Mouse (Mus musculus) adrenal gland, adult 2 months (tissue): ENCODE measurements at regions not wholly inside any gene's neighbourhood (a gene's known extent, or its start where the extent isn't known, plus 50 kb on each side); places are given as distances from the start of the nearest gene placed in this dataset.
A peak's percentile ranks its signal among the peaks of the same experiment; 100 is the strongest.

Experiments
- DNase-seq: peaks from one replicate; pipeline ENCODE4 v3.0.0; 2021

DNA sequence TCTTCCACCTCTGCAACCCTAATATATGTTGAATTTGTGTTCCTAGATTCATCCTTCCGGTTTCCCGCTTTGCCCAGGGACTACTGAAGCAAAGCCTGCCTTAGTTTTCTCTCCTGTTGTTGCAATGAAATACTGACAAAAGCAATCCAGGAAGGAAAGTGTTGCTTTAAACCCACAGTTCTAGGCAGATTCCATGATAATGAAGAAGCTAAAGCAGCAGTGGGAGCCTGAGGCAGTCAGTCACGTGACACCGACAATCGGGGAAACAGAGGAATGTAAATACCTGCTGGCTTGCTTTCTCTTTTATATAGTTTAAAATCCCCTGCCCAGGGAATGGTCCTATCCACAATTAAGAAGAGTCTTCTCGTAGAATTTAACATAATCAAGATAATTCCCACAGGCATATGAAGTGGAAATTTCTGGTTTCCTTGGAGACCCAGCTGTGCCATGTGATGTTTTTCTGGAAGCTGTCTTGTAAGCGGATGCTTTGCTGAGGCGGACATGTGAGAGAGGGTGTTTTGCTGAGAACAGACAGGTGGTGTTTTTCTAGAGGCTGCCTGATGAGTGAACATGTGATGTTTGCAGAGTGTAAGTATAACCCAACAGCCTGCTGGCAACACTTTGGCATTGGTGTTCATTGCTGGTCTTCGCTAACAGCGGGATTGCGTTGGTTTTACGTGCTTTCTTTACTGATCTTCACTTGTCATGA, 398.0 kb downstream of the Prim2 start:
- no peak for DNase-seq

DNA sequence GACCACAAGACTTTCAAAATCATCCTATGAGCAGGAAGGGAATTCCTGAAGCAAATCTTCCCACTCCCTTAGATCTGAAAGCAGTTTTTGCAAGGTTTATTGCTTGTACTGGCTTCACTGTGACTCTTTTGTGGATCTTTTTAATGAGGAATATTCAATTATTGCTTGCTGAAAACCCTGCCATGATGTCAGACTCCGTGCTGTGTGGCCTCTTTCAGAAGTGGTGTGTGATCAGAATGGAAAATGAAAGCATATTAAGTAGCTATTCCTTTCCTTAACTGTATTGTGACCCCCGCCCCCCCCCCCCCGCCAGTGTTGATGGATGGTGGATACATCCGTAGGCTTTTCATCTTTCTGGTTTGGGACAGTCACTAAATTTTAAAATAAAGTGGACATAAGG, 400.4 kb downstream of the Prim2 start:
- no peak for DNase-seq

GRCm38 (mm10) chr1:33265731-33266415, 403.7 kb downstream of the Prim2 start:
- no peak for DNase-seq

- no peak for DNase-seq
Observed at GRCm38 (mm10) chr1:33249474-33249873, 420.1 kb downstream of the Prim2 start.

DNA sequence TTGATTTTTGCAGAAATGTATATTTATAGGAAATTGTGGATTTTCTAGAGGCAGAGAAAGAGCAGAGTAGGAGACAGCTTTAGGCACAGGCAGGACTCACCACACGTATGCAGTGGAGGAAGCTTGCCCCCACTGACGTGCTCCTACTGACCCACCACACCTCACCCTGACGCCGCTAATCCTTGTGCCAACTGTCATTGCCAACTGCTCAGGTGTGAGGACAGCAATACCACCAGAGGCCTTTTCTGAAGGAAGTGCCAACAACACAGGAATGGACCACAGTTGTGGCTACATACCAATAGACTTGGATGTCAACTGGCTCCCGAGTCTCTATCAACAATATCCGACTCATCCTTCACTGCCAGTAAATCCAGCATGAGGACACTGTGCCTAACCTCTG, 422.5 kb downstream of the Prim2 start:
- DNase-seq, result no peak

DNA sequence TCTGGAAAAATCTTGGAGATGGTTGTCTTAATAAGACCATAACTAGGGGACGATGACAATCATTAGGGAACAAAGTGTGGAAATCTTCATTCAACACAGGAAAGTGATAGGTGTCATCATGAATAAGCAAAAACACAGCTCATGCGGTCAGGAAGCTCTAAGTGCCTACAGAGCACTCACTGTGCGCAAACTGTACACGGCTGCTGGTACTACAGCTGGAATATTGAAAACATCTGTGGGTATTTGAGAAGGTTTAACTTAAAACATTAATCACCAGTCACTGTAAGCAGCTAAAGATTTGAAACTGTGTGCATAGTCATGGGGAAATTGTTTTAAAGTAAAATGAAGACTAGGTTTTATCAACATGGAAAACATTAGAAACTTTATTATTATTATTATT, 424.4 kb downstream of the Prim2 start:
- DNase-seq, result no peak

DNA sequence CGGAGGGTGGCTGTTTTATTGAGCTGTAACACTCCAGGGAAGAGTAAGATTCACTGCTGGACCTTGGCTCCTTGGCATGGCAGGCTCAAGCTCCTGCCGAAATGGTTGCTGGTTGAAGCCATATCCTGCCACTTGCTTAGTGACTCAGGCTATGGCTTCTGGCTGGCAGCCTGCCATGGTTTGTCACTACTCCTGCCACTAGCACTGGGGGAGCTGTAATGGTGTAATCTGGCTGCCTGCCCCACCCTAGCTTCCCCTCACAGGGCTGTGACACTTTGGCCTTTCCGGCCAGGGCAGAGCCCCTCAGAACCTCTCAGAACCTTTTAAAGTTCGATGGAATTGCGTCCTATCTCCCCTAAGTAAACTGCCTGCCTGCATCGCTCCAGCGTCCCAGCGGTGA, 424.9 kb downstream of the Prim2 start:
- no peak for DNase-seq

- DNase-seq, result no peak
Observed at GRCm38 (mm10) chr1:33222997-33223396, 446.6 kb downstream of the Prim2 start.

GRCm38 (mm10) chr1:33214815-33215214, 454.8 kb downstream of the Prim2 start:
- no peak for DNase-seq

DNA sequence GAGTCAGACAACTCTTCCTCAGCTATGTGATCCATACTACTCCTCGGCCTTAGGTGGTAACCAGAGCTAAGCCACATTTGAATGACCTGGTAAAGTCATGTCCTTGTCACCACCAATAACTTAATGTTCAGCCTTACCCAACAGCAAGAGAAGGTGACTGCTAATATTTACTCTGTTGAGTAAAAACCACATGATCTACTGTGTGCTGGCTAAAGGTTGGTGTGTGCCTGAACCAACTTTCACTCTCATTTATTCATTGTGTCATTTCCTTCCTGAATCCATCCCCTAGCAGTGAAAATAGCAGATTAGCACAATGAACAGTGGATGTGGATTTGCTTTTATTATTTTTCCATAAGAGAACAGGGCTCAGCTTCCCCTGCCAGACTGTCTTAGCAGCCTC, 455.2 kb downstream of the Prim2 start:
- DNase-seq, result no peak

DNA sequence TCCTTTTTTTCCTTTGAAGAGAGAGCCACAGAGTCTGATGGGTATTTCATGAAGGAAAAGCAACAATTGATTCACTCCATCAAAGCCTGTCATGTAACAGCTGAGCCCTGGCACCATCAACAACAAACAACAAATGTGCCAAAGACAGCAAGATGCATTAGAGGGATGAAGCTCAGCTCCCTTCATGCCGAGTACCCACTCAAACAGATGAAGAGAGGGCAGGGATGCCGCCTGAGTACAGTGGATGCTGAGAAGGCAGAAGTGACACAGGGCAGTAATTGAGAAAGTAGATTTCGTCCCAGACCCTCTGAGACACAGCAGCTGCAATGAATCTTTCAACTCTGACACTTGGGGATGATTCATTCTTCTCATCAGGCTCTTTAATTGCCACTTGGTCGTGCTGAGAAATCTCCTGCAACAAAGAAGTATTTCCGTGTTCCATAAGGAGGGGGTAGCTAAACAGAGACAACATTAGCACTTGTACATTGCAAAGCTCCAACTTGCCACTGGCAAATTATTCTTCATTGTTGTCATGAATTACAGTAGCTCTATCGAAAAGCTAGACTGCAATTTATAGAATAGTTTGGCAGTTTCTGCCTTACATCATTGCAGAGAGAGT, 467.9 kb downstream of the Prim2 start:
- DNase-seq, result no peak

DNA sequence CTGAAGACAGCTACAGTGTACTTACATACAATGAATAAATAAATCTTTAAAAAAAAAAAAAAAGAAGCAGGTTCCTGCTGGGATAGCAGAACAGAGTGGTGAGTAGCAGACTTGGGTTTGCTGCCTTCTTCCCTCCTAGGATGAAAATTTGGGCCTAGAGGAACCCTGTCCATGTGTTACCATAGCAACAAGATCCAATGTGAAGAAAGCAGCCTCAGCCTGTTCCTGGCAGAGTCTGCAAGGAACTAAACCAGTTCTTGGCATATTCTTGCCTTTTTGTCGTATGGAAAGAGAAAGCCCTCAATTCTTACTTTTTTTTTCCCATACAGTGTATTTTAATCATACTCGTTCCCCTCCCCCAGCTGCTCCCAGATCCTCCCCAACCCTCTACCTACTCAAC, 474.5 kb downstream of the Prim2 start:
- no peak for DNase-seq

GRCm38 (mm10) chr1:33174646-33175435, 494.8 kb downstream of the Prim2 start:
- DNase-seq, result peak; percentile 11

- peak; percentile 33 for DNase-seq
Observed at GRCm38 (mm10) chr1:33136991-33137390, 532.6 kb downstream of the Prim2 start.

GRCm38 (mm10) chr1:33130351-33130750, 539.2 kb downstream of the Prim2 start:
- no peak for DNase-seq

DNA sequence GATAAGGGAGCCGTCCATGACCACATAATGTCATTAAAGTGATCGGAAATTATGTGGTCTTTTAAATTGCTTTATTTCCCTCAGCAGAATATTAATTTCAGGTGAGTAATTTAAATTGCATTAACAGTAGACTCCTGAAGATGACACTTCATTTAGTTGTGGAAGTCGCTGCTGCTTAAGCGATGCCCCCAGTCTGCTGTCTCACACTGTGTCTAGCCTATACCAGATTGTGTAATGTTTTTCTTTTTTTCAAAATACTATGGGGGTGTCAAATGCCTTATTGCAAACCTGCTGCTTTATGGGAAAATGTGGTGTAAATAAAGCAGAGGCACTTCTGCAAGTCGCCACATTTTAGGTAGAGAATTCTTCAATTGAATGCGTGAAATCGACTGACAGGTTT, 544.5 kb downstream of the Prim2 start:
- DNase-seq, result no peak

DNA sequence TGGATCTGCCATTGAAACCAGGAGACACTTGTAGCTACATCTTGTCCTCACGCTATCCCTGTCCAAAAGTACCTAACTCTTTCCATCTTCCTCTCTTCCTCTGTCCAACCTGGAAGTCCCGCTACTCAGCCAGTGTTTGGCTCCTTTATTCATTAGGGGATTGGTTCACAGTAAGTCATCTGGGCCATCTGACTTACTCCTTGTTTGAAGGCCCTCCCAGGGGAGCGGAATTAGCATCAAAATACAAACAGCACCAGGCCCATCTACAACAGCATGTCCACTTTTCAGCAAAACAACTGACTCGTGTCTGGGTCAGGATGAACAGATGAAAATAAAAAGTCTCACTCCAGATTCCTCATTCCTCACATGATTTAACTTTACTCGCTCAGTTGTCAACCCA, 559.2 kb upstream of the Gm5415 start:
- DNase-seq, result no peak

- DNase-seq, result no peak
Observed at GRCm38 (mm10) chr1:33104296-33104695, 557.2 kb upstream of the Gm5415 start.

- DNase-seq, result no peak
Observed at GRCm38 (mm10) chr1:33098062-33098461, 551.0 kb upstream of the Gm5415 start.

DNA sequence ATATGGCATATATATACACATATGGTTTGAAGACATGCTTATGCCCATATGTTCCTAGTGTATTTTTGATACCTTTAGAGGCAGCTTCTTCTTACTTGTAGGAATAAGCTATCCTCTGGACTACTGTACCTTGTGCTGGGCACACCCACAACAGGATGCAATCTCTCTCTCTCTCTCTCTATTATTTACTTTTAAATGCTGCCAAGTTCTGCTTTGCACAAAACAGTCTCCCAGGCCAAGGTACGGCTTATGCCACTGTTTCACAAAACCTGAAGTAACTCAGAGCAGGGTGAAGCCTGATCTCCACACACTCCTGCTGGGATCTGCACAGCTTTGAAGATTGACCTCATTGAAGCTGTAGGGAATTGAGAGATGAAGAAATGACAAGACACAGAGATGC, 549.8 kb upstream of the Gm5415 start:
- DNase-seq, result no peak

- DNase-seq, result no peak
Observed at GRCm38 (mm10) chr1:33074551-33074950, 527.5 kb upstream of the Gm5415 start.

GRCm38 (mm10) chr1:33058010-33058409, 510.9 kb upstream of the Gm5415 start:
- no peak for DNase-seq

DNA sequence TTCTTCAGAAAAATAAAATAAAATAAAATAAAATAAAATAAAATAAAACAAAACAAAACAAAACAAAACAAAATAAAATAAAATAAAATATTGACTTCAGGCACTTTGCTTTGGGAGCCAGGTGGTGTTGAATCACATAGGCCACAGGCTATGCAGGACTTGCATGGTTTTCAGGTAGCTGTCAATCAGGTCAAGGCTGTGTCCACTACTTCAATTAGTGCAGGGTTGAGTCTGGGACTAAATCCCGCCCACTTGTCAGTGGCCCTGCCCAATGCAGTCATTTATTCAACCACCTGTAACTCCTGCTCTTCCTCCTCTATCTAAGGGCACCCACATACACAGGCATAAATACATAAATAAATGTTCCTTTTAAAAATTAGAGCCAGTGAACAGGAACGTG, 497.3 kb upstream of the Gm5415 start:
- no peak for DNase-seq
